Mouse (Mus musculus): ENCODE measurements at regions not wholly inside any gene's neighbourhood (a gene's known extent, or its start where the extent isn't known, plus 50 kb on each side); places are given as distances from the start of the nearest gene placed in this dataset.
A peak's percentile ranks its signal among the peaks of the same experiment; 100 is the strongest.

DNA sequence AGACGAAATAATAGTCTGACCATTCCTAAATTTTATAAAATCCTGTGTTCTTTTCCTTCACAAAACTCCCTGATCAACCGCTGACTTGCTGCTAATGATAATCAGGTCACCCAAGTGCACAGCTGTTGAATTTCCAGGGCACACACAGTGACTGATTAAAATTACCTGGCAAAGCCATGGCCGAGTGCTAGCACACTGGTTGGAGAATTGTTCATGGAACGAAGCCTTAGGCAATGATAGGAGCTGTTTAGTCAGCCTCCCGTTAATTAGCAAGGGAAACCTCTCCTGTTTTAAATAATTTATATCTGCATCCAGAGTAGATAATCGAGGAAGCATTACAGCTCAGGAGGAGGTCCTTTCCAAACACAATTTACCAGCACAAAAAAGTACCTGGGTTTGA is 362.8 kb upstream of the 4930452B06Rik start:
- Histone ChIP-seq H3K4me1 (replicated peaks; ENCODE audit: low read depth, low read length) (no peaks in the 10 kb centered on the region), H3K36me3 (ENCODE audit: insufficient read depth, low read length) (no peaks in the 10 kb centered on the region), H3K4me3 (replicated peaks; ENCODE audit: low read length) (no peak overlapping the region), H3K9me3 (ENCODE audit: low read length) (no peaks in the 10 kb centered on the region), H3K27me3 (ENCODE audit: insufficient read depth, low read length) (no peaks in the 10 kb centered on the region)
- TF ChIP-seq CTCF (conservative IDR thresholded peaks at IDR 0.05; ENCODE audit: low read length) (no peak), POU5F1 (IDR thresholded peaks at IDR 0.05; ENCODE audit: borderline replicate concordance, low read length) (no peak), NANOG (IDR thresholded peaks at IDR 0.05; ENCODE audit: borderline replicate concordance, low read length) (no peak)

GRCm38 (mm10) chr14:9015826-9016225 is 349.8 kb upstream of the 4930452B06Rik start:
- H3K36me3 ChIP-seq (ENCODE audit: insufficient read depth, low read length): no peaks in the 10 kb centered on the region
- H3K4me1 ChIP-seq (replicated peaks; ENCODE audit: low read depth, low read length): no peaks in the 10 kb centered on the region
- TF ChIP-seq POU5F1 (IDR thresholded peaks at IDR 0.05; ENCODE audit: borderline replicate concordance, low read length) (no peak), NANOG (IDR thresholded peaks at IDR 0.05; ENCODE audit: borderline replicate concordance, low read length) (no peak), CTCF (conservative IDR thresholded peaks at IDR 0.05; ENCODE audit: low read length) (no peak)
- H3K4me3 ChIP-seq (replicated peaks; ENCODE audit: low read length): no peak overlapping the region
- no peaks in the 10 kb centered on the region for H3K27me3 ChIP-seq (ENCODE audit: insufficient read depth, low read length)
- peaks cover 6% of the 10 kb centered on the region; the same call in 1 of the 2 replicates for H3K9me3 ChIP-seq (ENCODE audit: low read length)

- no peaks in the 10 kb centered on the region for H3K27me3 ChIP-seq (ENCODE audit: insufficient read depth, low read length)
- no peaks in the 10 kb centered on the region for H3K4me1 ChIP-seq (replicated peaks; ENCODE audit: low read depth, low read length)
- TF ChIP-seq CTCF (conservative IDR thresholded peaks at IDR 0.05; ENCODE audit: low read length) (no peak), NANOG (IDR thresholded peaks at IDR 0.05; ENCODE audit: borderline replicate concordance, low read length) (peak; percentile 64; the same call in 1 of the 2 replicates)
- no peak overlapping the region for H3K4me3 ChIP-seq (replicated peaks; ENCODE audit: low read length)
- peaks cover 7% of the 10 kb centered on the region for H3K9me3 ChIP-seq (ENCODE audit: low read length)
- H3K36me3 ChIP-seq (ENCODE audit: insufficient read depth, low read length): no peaks in the 10 kb centered on the region
Observed at GRCm38 (mm10) chr14:9003034-9003433, 337.0 kb upstream of the 4930452B06Rik start.

- Histone ChIP-seq H3K9me3 (ENCODE audit: low read length) (peaks cover 9% of the 10 kb centered on the region), H3K27me3 (ENCODE audit: insufficient read depth, low read length) (no peaks in the 10 kb centered on the region), H3K4me3 (replicated peaks; ENCODE audit: low read length) (no peak overlapping the region), H3K36me3 (ENCODE audit: insufficient read depth, low read length) (no peaks in the 10 kb centered on the region), H3K4me1 (replicated peaks; ENCODE audit: low read depth, low read length) (no peaks in the 10 kb centered on the region)
- no peak for TF ChIP-seq NANOG (IDR thresholded peaks at IDR 0.05; ENCODE audit: borderline replicate concordance, low read length)
Observed at GRCm38 (mm10) chr14:9000408-9001092, 334.5 kb upstream of the 4930452B06Rik start.

GRCm38 (mm10) chr14:8999815-9000214 is 333.8 kb upstream of the 4930452B06Rik start:
- no peak overlapping the region for H3K4me3 ChIP-seq (replicated peaks; ENCODE audit: low read length)
- TF ChIP-seq CTCF (conservative IDR thresholded peaks at IDR 0.05; ENCODE audit: low read length): no peak
- TF ChIP-seq NANOG (IDR thresholded peaks at IDR 0.05; ENCODE audit: borderline replicate concordance, low read length): no peak
- no peak for TF ChIP-seq POU5F1 (IDR thresholded peaks at IDR 0.05; ENCODE audit: borderline replicate concordance, low read length)
- no peaks in the 10 kb centered on the region for H3K27me3 ChIP-seq (ENCODE audit: insufficient read depth, low read length)
- peaks cover 15% of the 10 kb centered on the region for H3K9me3 ChIP-seq (ENCODE audit: low read length)
- no peaks in the 10 kb centered on the region for H3K36me3 ChIP-seq (ENCODE audit: insufficient read depth, low read length)
- H3K4me1 ChIP-seq (replicated peaks; ENCODE audit: low read depth, low read length): no peaks in the 10 kb centered on the region

GRCm38 (mm10) chr14:8993421-8993820 is 327.4 kb upstream of the 4930452B06Rik start:
- H3K9me3 ChIP-seq (ENCODE audit: low read length): peaks cover 18% of the 10 kb centered on the region
- H3K4me3 ChIP-seq (replicated peaks; ENCODE audit: low read length): no peak overlapping the region
- H3K36me3 ChIP-seq (ENCODE audit: insufficient read depth, low read length): no peaks in the 10 kb centered on the region
- TF ChIP-seq CTCF (conservative IDR thresholded peaks at IDR 0.05; ENCODE audit: low read length) (no peak), NANOG (IDR thresholded peaks at IDR 0.05; ENCODE audit: borderline replicate concordance, low read length) (peak; percentile 6; the same call in 1 of the 2 replicates), POU5F1 (IDR thresholded peaks at IDR 0.05; ENCODE audit: borderline replicate concordance, low read length) (no peak)
- no peaks in the 10 kb centered on the region for H3K27me3 ChIP-seq (ENCODE audit: insufficient read depth, low read length)
- no peaks in the 10 kb centered on the region; the same call in 1 of the 2 replicates for H3K4me1 ChIP-seq (replicated peaks; ENCODE audit: low read depth, low read length)

GRCm38 (mm10) chr14:8985086-8985793 is 319.2 kb upstream of the 4930452B06Rik start:
- no peaks in the 10 kb centered on the region for H3K36me3 ChIP-seq (ENCODE audit: insufficient read depth, low read length)
- no peaks in the 10 kb centered on the region for H3K9me3 ChIP-seq (ENCODE audit: low read length)
- H3K4me1 ChIP-seq (replicated peaks; ENCODE audit: low read depth, low read length): no peaks in the 10 kb centered on the region
- TF ChIP-seq CTCF (conservative IDR thresholded peaks at IDR 0.05; ENCODE audit: low read length) (no peak), NANOG (IDR thresholded peaks at IDR 0.05; ENCODE audit: borderline replicate concordance, low read length) (no peak), POU5F1 (IDR thresholded peaks at IDR 0.05; ENCODE audit: borderline replicate concordance, low read length) (no peak)
- H3K4me3 ChIP-seq (replicated peaks; ENCODE audit: low read length): no peak overlapping the region
- no peaks in the 10 kb centered on the region for H3K27me3 ChIP-seq (ENCODE audit: insufficient read depth, low read length)

DNA sequence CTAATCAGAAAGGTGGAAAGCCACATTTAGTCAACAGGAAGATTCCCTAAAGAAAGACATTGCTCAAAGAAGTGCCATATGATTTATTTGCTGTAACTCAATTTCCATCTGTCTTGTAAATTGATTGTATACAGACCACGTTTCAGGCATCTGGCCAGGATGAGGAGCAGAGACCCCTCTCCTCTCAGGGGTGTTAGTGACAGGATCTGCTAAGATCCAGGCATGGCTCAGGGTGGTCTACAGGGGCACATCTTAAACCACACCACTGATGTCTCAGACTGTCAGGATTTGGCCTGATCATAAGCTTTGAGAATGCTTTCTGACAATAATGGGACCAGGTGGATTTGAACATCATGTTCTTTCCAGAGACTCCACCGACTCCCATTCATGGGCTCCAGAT is 295.5 kb upstream of the 4930452B06Rik start:
- Histone ChIP-seq H3K4me1 (replicated peaks; ENCODE audit: low read depth, low read length) (no peaks in the 10 kb centered on the region), H3K9me3 (ENCODE audit: low read length) (no peaks in the 10 kb centered on the region), H3K4me3 (replicated peaks; ENCODE audit: low read length) (no peak overlapping the region), H3K27me3 (ENCODE audit: insufficient read depth, low read length) (no peaks in the 10 kb centered on the region), H3K36me3 (ENCODE audit: insufficient read depth, low read length) (no peaks in the 10 kb centered on the region)
- no peak for TF ChIP-seq CTCF (conservative IDR thresholded peaks at IDR 0.05; ENCODE audit: low read length)
- TF ChIP-seq POU5F1 (IDR thresholded peaks at IDR 0.05; ENCODE audit: borderline replicate concordance, low read length): no peak
- no peak for TF ChIP-seq NANOG (IDR thresholded peaks at IDR 0.05; ENCODE audit: borderline replicate concordance, low read length)
